Mouse (Mus musculus): ENCODE data around the gene Ngp. TPM values are rescaled to one million over a fixed set of nuclear protein-coding genes. Genes with fewer than 3 reads are reported as not detected.
A peak's percentile ranks its signal among the peaks of the same experiment; 100 is the strongest.
"Not testable (repeated sequence)": the region's sequence is repeated elsewhere in the genome, so short reads cannot be mapped to it uniquely, and the experiment has no call there.

The Ngp gene
- polyA plus RNA-seq, 1 experiment from 2014 or later: 4.3 TPM

DNA sequence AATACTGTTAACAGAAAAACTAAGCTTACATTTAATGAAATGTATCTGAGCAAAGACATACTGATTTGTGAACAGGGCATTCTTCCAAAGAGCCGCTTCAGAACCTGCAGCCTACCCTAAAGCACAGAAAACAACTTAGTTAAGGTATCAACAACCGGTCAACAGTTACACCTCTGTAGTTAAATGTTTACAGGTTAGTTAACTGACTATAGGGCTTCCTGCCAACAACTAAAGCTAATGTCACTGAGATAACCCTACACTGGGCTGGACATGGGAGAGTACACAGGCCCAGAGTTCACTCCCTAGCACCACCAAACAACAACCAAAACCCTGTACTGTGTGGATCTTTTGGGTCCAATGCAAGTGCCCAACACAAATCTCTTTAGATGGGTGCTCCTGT is 16.8 kb upstream of the Ngp start:
- Histone ChIP-seq H3K27ac (no peak overlapping the region), H3K9me3 (no peaks in the 10 kb centered on the region), H3K36me3 (peaks cover 11% of the 10 kb centered on the region; the same call in 1 of the 2 replicates), H3K27me3 (replicated peaks) (no peaks in the 10 kb centered on the region), H3K9ac (no peak overlapping the region), H3K4me3 (no peak overlapping the region), H3K4me1 (peaks cover 12% of the 10 kb centered on the region), H3K4me2 (replicated peaks) (no peak overlapping the region)
- no peak for ATAC-seq (ENCODE audit: low FRiP score, low read depth)
- WGBS: over 99% methylated on average over 2 of the region's 2 CpGs

DNA sequence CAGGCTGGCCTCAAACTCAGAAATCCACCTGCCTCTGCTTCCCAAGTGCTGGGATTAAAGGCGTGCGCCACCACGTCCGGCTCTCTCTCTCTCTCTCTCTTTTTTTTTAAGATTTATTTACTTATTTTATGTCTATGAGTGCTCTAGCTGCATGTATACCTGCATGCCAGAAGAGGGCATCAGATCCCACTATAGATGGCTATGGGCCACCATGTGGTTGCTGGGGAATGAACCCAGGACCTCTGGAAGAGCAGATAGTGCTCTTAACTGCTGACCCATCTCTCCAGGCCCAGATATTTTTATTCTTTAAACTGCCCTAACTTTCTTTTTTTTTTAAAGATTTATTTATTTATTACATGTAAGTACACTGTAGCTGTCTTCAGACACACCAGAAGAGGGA is 16.3 kb upstream of the Ngp start:
- H3K9ac ChIP-seq; H3K4me3 ChIP-seq; H3K27ac ChIP-seq; H3K27me3 ChIP-seq (replicated peaks); H3K4me2 ChIP-seq (replicated peaks); H3K9me3 ChIP-seq; ATAC-seq (ENCODE audit: low FRiP score, low read depth): not testable (repeated sequence)
- 88% methylated on average over 4 of the region's 4 CpGs for whole genome bisulfite sequencing
- peaks cover 12% of the 10 kb centered on the region for H3K4me1 ChIP-seq
- peaks cover 10% of the 10 kb centered on the region; the same call in 1 of the 2 replicates for H3K36me3 ChIP-seq

DNA sequence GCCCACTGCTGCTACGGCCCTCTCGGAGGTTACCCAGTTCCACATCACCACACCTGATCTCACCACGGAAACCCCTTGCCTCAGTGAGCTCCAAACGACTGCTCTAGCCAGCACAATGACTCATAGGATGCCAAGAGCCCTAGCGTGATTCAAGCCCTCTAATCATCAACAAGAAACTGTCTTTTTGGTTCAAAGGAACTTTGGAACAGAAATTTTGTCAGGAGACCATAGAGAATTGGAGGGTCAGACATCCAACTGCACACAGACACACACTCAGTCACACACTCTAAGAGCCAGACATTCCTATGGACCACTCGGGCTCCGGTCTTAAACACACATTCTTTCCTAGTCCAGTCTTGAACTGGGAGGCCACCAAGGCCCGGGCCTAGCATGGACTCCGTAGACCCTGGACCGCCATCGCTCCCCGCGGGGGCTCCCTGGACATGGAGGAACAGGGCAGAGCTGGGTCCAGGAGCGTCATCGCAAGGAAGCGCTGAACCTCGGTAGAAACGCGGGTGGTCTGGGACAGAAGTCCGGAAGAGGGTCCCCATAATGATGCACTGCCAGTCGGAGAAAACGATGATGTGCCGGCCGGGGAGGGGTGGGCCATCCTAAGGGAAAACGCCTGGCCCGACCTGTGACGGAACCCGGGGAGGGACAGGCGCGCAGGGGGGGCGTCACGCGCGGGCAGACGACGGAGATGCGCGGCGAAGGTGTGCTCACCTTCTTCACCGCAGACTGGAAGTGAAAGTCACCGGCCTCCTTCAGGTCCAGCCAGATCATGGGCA is 12.0 kb upstream of the Ngp start:
- Histone ChIP-seq H3K4me1 (peaks cover 12% of the 10 kb centered on the region), H3K27me3 (replicated peaks) (no peaks in the 10 kb centered on the region), H3K9ac (peak overlapping the region; percentile 88), H3K36me3 (0 out of 2 replicates have a peak, but pooled peaks cover 3% of the 10 kb centered on the region), H3K9me3 (no peaks in the 10 kb centered on the region), H3K27ac (no peak overlapping the region), H3K4me2 (replicated peaks) (peak overlapping the region; percentile 76), H3K4me3 (peak overlapping the region; percentile 85)
- WGBS: 3% methylated on average over 41 of the region's 41 CpGs
- ATAC-seq (ENCODE audit: low FRiP score, low read depth): peak; percentile 79

DNA sequence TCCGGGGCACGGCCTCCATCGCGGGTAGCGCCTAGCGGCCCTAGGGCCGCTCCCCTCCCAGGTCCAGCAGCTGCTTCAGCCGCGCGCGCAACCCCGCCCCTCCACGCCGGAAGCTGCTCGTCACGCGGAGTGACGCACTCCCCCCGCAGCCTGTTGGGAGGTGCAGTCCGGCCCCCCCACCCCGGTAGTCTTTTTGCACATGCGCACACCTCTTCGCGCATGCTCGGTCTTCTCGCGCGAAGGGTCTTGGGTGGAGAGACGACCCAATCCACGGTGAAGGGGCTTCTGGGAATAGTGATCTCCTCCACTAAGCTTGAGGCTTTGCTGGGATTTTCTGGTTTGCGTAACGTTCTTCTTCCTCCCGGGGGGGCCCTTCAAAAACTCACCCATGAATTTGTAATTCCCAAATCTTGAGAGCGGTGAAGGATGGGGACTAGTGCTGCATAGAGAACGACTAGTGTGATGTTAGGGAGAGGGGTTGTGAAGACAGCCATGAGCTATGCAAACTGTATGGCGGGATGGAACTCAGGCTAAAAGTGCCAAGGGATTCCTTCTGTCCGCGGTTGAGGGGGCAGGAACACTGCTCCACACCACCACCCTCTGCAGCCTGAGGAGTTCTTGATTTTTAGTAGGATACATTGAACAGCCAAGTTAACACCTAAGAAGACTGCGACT is 11.3 kb upstream of the Ngp start, which contains the start of gene Ptpn23:
Gene Ptpn23 (minus strand): TSS at position 115 of the 675 bp plus-strand sequence.
- H3K9ac ChIP-seq: peak within 1 kb of the TSS; percentile 88
- peak within 1 kb of the TSS; percentile 76 for H3K4me2 ChIP-seq (replicated peaks)
- no peaks in the 10 kb centered on the region for H3K9me3 ChIP-seq
- no peaks in the 10 kb centered on the region for H3K27me3 ChIP-seq (replicated peaks)
- peak; percentile 96 for ATAC-seq (ENCODE audit: low FRiP score, low read depth)
- peak within 1 kb of the TSS; percentile 76; the same call in 1 of the 2 replicates for H3K27ac ChIP-seq
- H3K36me3 ChIP-seq: 0 out of 2 replicates have a peak, but pooled peaks cover 3% of the 10 kb centered on the region
- peak within 1 kb of the TSS; percentile 85 for H3K4me3 ChIP-seq
- WGBS: under 1% methylated on average over 39 of the region's 39 CpGs
- H3K4me1 ChIP-seq: peaks cover 12% of the 10 kb centered on the region

DNA sequence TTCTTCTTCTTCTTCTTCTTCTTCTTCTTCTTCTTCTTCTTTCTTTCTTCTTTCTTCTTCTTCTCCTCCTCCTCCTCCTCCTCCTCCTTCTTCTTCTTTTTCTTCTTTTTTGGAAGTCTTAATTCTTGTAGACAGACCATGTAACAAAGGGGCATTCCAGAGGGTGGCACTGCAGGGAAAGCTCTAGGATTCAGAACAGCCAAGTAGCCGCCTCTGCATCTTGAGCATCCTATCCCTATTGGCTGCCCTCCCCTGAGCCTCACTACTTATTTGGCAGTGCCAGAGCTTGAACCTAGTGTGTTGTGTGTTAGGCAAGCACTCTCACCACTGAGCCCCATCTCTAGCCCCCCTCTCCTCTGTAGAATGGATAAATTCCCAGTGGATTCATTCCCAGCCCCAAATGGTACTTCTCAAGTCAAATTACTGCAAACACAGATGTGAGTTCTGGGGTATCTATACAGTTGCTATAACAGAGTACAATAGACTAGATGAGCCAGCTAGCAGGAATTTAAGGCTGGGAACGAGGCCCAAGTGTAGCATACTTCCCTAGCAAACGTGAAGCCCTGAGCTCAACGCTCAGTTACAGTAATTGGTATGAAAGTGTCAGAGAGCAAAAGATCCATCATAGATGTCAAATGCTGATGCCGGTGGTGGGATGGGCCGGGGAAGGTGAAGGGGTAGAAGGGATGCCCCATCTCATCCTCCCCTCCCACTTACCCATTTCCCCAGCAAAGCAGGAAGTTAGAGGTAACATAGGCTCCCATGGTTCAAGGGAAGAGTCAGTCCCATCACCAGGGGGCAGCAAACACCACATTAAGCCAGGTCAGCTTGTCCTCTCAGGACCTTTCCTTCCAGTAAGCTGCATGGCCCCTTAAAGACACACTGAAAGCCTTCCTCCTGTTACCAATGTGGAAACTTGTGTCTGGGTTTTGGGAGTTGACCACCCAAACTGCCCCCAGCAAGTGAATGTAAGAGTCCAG is 8.3 kb upstream of the Ngp start:
- 47% methylated on average over 6 of the region's 6 CpGs for WGBS

DNA sequence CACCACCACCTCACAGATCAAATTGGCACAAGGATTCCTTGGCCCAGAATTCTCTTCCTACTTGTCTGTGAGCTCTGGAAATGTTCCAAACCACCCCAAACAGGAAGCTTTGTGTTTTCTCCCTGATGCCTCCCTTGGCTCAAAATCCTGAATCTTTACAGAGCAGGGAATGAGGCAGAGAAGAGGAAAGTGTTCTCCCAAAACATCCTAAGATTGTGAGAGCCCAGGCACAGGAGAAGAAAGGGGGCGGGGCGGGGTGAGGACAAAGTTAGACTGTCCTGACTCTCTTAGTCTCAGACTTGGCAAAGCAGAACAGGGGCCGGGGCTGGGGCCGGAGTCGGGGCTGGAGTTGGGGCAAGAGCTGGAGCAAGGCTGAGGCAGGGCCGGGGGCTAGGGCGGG is 6.6 kb upstream of the Ngp start:
- Histone ChIP-seq H3K27me3 (replicated peaks) (no peaks in the 10 kb centered on the region), H3K27ac (no peak overlapping the region), H3K4me1 (no peaks in the 10 kb centered on the region), H3K9ac (no peak overlapping the region), H3K4me2 (replicated peaks) (no peak overlapping the region), H3K36me3 (no peaks in the 10 kb centered on the region), H3K9me3 (no peaks in the 10 kb centered on the region), H3K4me3 (no peak overlapping the region)
- 80% methylated on average over 7 of the region's 7 CpGs for WGBS
- ATAC-seq (ENCODE audit: low FRiP score, low read depth): no peak

More for the DNA sequence above, 8.3 kb upstream of the Ngp start:
- no peaks in the 10 kb centered on the region for H3K9me3 ChIP-seq
- no peak for ATAC-seq (ENCODE audit: low FRiP score, low read depth)
- no peak overlapping the region for H3K27ac ChIP-seq
- H3K27me3 ChIP-seq (replicated peaks): no peaks in the 10 kb centered on the region
- peaks cover 9% of the 10 kb centered on the region for H3K4me1 ChIP-seq
- no peak overlapping the region for H3K4me2 ChIP-seq (replicated peaks)
- no peak overlapping the region for H3K4me3 ChIP-seq
- H3K9ac ChIP-seq: 0 out of 2 replicates have a peak overlapping the region, but pooled peaks have one; percentile 6
- H3K36me3 ChIP-seq: no peaks in the 10 kb centered on the region

DNA sequence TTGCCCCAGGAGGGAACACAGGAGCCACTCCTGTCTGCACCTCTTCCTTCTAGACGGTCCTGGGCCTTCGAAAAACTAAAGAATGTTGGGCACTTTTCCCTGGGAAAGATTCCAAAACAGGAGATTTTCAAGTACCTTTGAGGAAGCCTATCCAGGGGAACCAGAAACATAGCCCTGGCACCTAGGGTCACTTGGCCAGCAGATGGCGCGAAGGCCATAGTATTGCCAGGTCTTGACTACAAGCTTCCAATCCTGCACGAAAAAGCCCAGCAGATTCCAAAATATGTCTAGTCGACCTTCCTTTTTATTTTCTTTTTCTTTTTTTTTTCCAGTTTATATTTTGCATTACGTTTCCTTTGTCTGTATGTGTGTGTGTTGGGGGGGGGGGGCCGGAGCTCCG is 5.8 kb upstream of the Ngp start:
- H3K9ac ChIP-seq: no peak overlapping the region
- no peaks in the 10 kb centered on the region for H3K36me3 ChIP-seq
- no peak for ATAC-seq (ENCODE audit: low FRiP score, low read depth)
- 65% methylated on average over 9 of the region's 9 CpGs for WGBS
- no peaks in the 10 kb centered on the region for H3K9me3 ChIP-seq
- H3K27me3 ChIP-seq (replicated peaks): no peaks in the 10 kb centered on the region
- no peak overlapping the region for H3K27ac ChIP-seq
- no peak overlapping the region for H3K4me3 ChIP-seq
- no peaks in the 10 kb centered on the region for H3K4me1 ChIP-seq
- no peak overlapping the region for H3K4me2 ChIP-seq (replicated peaks)

DNA sequence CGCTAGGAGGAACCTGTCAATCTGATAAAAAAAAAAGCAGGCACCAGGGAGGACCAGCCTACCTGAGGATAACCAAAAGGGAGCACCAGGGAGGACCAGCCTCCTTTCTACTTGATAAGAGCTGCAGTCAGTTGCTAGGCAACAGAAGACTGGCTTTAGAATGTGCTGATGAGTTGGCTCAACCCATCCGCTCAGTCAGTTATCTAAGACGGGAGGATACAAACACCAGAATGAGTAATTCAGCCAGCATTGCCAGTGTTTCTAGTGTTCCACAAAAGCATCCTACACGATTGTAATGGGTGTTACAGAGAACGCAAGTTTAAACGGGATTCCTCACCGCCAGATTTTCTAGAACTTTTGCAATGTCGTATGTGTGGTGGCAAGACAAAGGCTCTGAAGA is 11.7 kb downstream of the Ngp start:
- no peak overlapping the region for H3K4me3 ChIP-seq
- peaks cover 51% of the 10 kb centered on the region for H3K36me3 ChIP-seq
- H3K9ac ChIP-seq: no peak overlapping the region
- H3K4me2 ChIP-seq (replicated peaks): no peak overlapping the region
- H3K4me1 ChIP-seq: no peaks in the 10 kb centered on the region
- no peak overlapping the region for H3K27ac ChIP-seq
- no peak for ATAC-seq (ENCODE audit: low FRiP score, low read depth)
- no peaks in the 10 kb centered on the region for H3K9me3 ChIP-seq
- 76% methylated on average over 8 of the region's 8 CpGs for WGBS
- no peaks in the 10 kb centered on the region for H3K27me3 ChIP-seq (replicated peaks)

DNA sequence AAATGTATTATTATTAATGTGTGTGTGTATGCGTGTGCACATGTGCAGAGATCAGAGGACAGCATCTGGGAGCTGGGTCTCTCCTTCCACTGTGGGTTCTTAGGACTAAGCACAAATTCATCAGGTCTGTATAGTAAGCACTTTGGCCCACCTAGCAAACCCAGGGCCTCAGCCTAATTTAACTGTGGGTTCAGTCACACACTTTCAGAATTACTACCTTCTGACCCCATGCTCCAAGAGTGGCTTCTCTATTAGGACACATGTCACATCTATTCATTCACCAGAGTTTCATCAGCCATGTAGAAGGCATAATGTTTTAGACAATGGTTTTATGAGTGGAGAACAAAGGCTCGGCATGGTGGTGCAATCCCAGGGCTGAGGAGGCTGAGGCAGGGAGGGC is 13.5 kb downstream of the Ngp start:
- Histone ChIP-seq H3K9me3 (no peaks in the 10 kb centered on the region), H3K4me2 (replicated peaks) (no peak overlapping the region), H3K9ac (no peak overlapping the region), H3K4me1 (no peaks in the 10 kb centered on the region), H3K27me3 (replicated peaks) (no peaks in the 10 kb centered on the region), H3K4me3 (no peak overlapping the region), H3K27ac (no peak overlapping the region), H3K36me3 (peaks cover 48% of the 10 kb centered on the region)
- ATAC-seq (ENCODE audit: low FRiP score, low read depth): no peak
- WGBS: 96% methylated on average over 2 of the region's 2 CpGs

DNA sequence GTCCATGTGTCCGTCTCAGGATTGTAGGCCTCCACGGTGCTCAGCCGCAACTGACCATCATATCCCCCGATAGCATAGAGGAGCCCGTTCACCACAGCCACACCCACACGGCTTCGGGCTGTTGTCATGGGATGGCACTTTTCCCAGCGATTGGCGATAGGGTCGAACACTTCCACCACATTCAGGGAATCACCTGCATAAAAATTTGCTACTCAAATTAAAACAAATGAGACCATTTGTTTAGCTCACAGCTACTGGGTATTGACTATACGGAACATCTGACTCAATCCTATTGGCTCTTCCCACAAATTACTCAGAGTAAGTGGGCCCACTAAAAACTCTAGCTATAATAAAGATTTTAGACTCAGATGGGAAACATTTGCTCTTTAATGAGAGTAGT is 16.5 kb downstream of the Ngp start:
- H3K4me3 ChIP-seq: no peak overlapping the region
- no peak for ATAC-seq (ENCODE audit: low FRiP score, low read depth)
- H3K27me3 ChIP-seq (replicated peaks): no peaks in the 10 kb centered on the region
- peaks cover 30% of the 10 kb centered on the region for H3K36me3 ChIP-seq
- WGBS: 96% methylated on average over 11 of the region's 11 CpGs
- no peaks in the 10 kb centered on the region for H3K9me3 ChIP-seq
- no peak overlapping the region for H3K27ac ChIP-seq
- H3K9ac ChIP-seq: no peak overlapping the region
- no peaks in the 10 kb centered on the region for H3K4me1 ChIP-seq
- no peak overlapping the region for H3K4me2 ChIP-seq (replicated peaks)

DNA sequence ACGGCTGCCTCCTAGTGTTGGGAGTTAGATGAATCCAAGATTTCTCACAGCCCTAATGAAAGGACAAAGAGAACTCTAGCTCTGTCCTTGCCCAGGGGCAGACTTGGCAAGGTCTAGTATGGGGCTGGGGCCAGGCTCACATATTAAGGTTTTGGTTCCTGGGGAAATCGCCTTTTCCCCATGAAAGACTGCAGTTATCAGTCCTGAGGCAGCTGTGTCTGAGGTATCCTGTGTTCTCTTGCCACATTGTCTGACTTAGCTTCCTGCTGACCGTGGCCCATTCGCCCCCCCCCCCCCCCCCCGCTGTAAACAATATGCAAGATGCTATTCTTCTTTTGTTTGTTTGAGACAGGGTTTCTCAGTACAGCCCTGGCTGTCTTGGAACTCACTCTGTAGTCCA is 20.5 kb downstream of the Ngp start:
- Histone ChIP-seq H3K9ac (no peak overlapping the region), H3K27me3 (replicated peaks) (no peaks in the 10 kb centered on the region), H3K9me3 (no peaks in the 10 kb centered on the region), H3K4me1 (no peaks in the 10 kb centered on the region), H3K36me3 (peaks cover 32% of the 10 kb centered on the region), H3K4me2 (replicated peaks) (no peak overlapping the region), H3K27ac (no peak overlapping the region), H3K4me3 (no peak overlapping the region)
- WGBS: 65% methylated on average over 4 of the region's 5 CpGs
- ATAC-seq (ENCODE audit: low FRiP score, low read depth): no peak

DNA sequence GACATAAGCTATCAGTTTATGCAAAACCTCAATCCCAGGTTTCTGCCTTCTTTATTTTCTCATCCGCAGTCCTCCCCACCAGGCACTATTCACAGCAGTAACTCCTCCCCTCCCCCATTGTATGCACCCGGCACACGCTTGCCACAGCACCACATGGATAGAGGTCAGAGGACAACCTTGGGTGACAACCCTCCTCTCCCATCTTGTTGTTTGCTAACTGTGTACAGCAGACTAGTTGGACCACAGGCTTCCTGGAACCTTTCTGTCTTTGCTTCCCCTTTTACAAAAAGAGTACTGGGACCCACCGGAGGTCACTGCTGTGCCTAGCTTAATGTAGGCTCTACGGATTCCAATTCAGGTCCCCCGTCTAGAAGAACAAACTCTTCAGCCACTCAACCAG is 21.0 kb downstream of the Ngp start:
- Histone ChIP-seq H3K4me2 (replicated peaks) (no peak overlapping the region), H3K27me3 (replicated peaks) (no peaks in the 10 kb centered on the region), H3K27ac (no peak overlapping the region), H3K4me3 (no peak overlapping the region), H3K9me3 (no peaks in the 10 kb centered on the region), H3K4me1 (no peaks in the 10 kb centered on the region), H3K9ac (no peak overlapping the region), H3K36me3 (peaks cover 27% of the 10 kb centered on the region)
- 82% methylated on average over 6 of the region's 6 CpGs for WGBS
- no peak for ATAC-seq (ENCODE audit: low FRiP score, low read depth)
